Mouse (Mus musculus) A20 (cell line): ENCODE measurements around the gene Hikeshi.

Experiments
- DNase-seq: peaks from one replicate; pipeline ENCODE4 v3.0.0-alpha.2; 2011; ENCODE audit warnings: low read depth, low spot score

Gene Hikeshi

DNA sequence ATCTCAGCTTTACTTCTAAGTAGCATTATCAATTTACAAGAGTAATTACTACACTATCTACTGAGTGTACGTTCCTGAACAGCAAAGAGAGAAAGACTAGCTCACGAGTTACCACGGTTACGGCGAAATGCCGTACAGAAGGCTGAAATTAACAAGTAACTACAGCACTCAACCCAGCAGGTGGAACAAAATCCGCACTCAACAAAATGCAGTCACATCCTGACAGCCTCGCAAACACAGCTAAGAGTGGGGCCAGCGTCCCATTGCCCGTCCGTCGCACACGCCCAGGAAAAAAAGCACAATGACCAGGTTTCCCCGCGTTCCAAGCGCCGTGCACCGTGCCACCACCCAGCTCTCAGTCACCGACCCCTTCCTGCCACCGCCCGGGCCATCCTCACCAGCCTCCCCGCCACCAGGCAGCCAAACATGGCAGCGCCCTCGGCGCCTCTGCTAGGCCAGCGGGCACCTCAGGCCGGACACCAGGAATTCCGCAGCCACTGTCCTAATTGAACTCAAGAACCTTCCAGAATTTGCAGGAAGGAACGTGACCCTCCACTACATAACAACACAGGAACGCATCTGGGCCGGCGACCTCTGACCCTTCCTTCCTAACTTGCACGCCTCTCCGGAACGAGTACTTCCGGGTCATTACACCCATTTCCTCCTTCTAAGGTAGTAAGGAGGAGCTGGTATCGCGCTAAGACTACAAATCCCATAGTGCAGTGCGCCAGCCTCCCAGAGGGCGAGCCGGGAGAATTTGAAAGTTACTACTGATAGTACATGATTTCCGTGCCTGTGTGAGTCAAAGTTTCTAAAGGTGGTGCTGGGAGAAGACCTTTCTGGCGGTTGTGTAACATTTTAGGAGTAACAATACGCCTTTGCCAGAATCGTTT, at the start of gene Hikeshi:
Gene Hikeshi (minus strand): TSS at position 634 of the 893 bp plus-strand sequence.
- DNase-seq, result peak; percentile 99

DNA sequence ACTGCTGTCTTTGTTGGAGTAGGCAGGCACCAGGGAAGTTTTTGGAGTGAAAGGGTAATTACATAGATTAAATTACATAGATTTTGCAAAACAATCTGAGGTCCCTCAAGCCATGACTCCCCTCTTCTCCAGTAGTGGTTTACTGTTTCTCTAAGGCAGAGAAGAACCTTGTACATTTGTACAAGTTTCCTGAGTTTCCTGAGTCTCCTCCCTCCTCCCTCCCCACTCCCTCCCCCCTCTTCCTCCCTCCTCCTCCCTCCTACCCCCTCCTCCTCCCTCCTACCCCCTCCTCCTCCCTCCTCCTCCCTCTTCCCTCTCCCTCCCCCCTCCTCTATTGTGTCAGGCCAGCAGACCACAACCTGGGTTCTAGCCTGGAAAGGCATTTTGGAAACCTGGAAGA, 43.4 kb upstream of the Hikeshi start:
- DNase-seq, result no peak

DNA sequence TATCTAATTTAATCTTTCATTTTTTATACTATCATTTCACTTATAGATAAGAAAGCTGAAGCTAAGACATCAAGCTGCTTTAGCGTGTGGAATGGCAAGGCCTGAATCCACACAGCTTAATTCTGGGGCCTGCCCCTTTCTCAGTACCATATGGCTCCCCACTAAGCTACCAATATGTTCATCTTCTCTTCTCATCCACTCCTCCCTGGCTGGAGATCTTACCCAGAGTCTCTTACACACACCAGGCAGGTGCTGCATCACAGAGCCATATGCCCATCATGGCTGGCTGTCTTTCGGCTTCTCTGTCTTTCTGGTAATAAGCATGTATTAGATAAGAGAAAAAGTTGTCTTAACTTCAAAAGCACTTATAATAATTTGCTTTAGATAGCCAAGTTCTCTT, 42.4 kb upstream of the Hikeshi start:
- DNase-seq, result no peak

DNA sequence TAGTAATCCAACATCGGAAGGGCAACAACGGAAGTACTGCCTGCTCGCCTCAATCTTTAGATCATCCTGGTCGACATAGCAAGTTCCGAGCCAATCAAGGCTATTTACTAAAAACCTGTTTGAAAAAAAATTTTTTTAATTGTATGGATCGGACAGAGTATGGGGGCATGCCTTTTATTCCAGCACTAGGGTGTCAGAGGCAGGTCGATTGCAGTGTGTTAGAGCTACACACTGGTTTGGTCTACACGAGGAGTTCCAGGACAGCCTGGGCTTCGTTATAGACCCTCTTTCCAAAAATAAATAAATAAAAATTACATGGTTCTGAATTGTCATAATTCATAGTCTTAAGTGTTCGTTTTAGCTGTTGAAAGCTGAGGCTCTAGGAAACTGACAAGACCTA, 40.6 kb upstream of the Hikeshi start:
- no peak for DNase-seq

DNA sequence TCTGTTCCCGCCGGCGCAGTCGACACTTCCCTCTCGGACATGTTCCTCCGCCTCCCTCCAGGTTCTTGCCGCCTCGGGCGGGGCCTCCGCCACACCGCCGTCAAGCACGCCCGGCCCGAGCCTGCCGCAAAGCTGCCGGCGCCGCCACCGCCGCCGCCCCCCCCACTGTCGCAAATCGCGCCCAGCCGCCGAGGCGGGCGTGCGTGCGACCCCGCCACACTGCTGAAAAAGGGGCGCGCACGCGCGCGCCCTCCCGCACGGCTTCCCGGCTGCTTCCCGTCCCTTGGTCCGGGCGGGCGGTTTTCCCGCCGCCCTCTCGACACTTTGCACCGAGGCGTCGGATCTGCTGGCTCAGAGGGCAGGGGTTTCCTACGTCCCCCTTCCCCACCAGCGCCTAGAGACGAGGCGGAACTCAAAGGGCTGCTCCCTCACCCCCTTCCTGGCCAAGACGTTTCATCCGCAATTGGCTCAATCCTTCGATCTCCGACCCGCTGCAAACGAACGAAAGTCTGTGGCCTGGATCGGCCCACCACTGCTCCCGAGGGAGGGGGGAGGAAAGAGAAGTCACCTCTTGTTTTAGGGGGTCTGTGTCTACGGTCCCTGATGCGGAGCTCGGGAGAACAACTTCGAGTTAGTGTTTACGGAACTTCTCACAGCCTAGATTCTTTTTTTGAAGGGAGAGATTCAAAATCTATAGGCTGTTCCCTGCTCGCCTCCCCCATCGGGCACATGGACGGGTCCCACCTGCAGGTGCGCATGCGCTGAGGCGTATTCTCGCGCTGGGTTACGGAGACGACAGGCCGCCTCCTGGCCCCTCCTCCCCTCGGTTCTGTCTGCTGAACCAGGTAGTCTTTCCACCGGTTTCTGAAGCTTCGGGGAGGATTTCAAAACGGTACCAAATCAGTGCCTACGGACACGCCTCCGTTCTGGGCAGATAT, 39.8 kb upstream of the Hikeshi start, which contains the start of gene Eed:
Gene Eed (minus strand): TSS at position 499 of the 938 bp plus-strand sequence.
- peak; percentile 98 for DNase-seq

- no peak for DNase-seq
These were observed 39.1 kb upstream of the Hikeshi start for GRCm38 (mm10) chr7:89980133-89980484.

DNA sequence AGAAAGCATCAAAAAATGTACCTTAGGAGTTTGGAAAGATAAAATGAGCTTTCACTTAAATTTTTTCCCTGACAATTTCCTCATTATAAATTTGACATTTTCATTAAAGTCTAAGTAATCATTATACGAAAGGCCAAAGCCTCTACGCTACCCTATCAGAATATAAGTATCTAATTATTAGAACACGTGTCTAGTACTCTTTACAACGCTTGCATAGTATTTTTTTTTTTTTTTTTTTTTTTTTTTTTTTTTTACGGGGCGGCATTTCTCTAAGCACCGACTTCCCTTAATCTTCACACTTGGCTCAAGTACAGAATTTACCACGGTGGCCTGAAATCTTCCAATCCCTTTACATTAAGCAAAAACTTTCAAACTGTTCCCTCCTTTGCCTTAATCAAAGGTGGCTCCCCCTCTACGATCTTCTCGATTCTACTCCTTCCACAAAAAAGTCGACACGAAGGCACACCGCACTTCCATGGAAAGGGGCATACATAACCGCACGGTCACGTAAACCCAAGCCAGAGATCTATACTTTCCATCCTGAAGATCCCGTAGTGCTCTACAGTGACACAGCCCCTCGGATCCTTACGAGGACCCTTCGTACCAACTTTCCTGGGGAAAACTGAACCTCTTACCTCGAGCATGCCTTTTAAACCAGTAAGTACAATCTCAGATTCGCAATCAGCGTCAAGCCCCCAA, 38.6 kb upstream of the Hikeshi start:
- no peak for DNase-seq

- no peak for DNase-seq
These were observed 35.8 kb upstream of the Hikeshi start for GRCm38 (mm10) chr7:89976796-89977195.

DNA sequence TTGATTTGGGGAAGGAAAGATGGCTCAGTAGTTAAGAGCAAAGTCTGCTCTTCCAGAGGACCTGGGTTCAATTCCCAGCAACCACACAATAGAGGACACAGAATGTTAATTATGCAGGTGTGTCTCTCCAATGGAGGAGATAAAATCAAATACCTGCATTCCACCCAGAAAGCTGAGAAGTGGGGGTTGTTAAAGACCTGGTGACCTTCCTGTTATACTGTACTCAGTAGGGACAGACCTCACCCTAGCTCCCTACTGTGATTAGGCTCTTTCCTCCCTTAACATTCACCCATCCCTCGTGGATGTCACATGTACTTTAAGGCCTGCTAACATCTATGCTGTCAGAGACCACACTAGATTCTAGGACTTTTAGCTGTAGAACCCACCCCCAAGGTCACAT, 34.6 kb upstream of the Hikeshi start:
- DNase-seq, result no peak

GRCm38 (mm10) chr7:89967235-89967634, 26.2 kb upstream of the Hikeshi start:
- no peak for DNase-seq

DNA sequence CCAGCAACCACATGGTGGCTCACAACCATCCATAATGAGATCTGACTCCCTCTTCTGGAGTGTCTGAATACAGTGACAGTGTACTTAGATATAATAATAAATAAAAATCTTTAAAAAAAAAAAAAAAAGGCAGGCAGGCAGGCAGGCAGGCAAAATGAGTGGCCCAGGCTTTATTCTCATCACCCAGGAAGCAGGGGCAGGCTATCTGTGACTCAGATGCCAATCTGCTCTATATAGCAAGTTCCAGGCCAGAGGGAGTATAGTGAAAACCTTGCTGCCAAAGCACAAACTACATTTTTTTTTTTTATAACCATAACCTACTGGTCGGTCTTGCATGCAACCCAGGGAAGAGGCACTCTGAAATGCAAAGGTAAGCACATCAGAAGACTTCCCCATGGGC, 25.8 kb upstream of the Hikeshi start:
- no peak for DNase-seq

DNA sequence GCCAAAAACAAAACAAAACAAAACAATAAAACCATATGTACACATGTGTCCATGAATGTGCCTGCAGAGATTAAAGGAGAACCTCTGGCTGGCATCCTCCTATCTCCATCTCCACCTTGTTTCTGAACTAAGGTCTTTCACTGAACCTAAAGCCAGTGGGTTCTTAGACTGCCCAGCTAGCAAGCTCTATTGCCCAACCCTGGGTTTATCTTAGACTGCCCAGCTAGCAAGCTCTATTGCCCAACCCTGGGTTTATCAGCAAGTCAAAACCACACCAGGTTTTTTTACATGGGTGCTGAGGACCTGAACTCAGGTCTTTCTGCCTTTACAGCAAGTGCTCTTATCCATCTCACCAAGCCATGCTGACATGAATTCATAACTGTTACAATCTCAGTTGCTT, 22.1 kb upstream of the Hikeshi start:
- no peak for DNase-seq

GRCm38 (mm10) chr7:89957300-89957699, 16.3 kb upstream of the Hikeshi start:
- DNase-seq, result no peak

DNA sequence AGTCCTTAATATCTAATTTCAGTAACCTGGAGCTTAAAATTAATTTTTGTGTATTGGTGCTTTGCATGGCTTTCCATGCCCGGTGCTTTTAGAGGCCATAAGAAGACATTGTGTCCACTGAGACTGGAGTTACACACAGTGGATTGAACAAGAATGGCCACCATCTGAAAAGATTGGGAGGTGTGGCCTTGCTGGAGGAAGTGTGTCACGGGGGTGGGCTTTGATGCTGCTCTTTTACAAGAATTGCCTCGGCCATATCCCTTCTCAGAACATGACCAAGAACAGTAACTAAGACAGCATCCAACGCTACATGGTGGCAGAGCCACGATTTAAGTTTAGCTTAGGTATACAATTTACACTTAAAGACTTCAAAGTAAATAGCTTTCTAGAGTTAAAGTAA, 13.3 kb upstream of the Hikeshi start:
- DNase-seq, result no peak

DNA sequence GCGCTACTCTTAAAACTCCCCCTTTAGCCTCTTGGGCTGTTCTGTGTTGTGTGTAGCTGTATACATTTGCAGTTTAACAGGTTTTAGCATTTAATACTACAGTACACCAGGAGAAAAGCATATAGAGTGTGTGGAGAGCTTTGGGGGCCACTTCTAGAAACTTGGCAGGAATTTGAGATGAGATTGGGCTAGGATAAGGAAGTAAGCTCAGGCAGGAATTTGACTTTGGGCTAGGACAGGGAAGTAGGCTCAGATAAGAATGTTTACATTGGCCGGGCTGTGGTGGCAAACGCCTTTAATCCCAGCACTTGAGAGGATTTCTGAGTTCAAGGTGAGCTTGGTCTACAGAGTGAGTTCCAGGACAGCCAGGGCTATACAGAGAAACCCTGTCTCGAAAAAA, 8.4 kb upstream of the Hikeshi start:
- no peak for DNase-seq

DNA sequence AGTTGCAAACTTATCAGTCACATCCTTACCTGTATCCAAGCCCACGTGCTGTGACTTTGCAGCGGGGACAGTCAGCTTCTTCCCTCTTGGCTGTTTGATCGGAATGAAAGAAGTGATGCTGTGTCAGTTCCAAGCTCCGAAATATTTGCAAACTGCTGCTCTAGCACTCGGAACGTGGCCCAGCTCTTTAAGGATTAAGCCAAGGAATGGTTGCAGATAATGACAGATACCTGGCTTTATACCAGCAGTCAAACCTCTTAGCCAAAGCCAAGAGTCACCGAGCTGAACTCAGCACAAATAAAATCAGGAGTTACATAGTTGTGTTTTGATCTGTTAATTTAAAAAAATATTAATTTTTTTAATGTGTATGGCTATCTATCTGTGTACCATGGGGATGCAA, 7.0 kb upstream of the Hikeshi start:
- DNase-seq, result no peak

DNA sequence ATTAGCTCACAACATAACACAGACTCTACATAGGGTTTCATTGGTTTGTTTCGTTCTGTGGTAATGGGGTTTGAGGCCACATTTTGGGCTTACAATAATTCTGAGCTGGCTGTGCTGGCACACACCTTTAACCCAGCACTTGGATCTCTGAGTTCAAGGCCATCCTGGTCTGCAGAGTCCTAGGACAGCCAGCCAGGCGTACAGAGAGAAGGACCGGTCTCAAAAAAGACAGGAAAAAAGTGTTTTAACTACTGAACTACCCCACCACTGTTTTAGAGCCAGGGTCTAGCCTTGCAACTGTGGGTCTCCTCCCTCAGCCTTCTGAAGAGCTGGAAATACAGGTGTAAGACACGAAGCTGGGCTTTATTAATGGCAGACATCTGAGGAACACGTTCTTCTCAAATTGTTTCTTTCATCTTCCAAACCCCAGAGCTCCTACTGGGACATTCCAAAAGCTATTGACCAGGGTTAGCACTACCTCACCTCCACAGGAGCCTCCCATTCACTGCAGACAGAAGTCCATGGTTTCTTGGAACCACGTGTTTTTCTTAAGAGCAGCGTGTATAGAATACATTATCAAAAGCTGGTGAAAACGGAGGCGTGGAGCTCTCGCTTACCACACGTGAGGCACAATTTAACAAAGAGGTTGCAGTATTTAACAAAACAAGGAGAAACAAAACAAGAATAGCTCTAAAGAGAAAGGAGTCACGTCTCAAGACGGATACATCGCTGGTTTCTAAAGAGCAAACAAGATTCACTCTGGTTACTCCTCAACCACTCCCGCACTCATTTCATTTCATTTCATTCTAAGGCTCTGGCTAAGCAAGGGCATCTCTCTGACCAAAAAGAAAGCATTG, 1.3 kb downstream of the Hikeshi start:
- peak; percentile 22 for DNase-seq

DNA sequence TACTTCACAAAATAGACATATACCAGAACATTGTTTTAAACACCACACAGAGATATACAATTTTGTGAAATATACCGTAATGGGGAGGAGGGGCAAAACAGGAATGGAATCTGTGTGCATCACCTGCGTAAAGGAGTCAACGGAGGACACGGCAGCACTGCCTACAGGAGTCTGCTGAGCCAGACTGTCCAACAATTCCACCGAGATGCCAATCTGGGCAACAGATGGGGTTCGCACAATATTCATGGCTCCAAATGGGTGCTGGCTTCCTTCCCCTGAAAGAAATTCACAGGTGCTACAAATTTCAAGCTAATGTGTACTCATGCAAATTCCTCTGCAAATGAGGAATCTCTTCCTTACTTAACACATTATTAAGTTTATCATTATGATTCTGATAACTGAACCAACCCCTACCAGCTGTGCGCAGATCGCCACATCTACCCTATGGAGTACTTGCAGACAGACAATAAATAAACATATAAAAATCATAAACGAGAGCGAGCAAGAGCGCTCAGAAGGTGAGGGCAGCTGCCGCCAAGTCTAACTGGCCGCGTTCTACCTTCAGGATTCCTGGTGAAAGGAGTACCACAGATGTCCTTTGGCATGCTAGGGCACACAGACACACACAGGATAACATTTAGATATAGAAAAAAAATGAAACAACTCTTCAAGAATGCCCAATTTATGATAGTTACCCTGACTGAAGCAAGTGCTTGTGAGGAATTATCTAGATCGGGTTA, 17.4 kb downstream of the Hikeshi start:
- no peak for DNase-seq

DNA sequence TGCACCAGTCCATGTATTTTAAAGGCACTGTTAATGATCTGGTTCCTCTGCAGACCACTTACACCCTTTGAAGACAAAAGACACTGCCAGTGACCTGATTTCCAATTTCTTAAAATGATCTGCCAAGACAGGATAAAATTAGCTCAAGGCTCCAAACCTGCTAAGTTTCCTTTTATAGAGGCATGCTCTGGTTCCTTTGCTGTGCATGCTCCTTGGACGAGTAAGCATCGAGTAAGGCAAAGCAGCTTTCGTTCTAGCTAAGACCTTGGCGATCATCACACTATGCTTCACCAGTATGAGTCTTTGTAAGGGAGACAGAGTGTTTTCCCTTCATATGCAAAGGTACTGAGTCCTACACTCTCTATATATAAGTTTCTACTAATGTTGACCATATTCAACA, 23.2 kb downstream of the Hikeshi start:
- no peak for DNase-seq

DNA sequence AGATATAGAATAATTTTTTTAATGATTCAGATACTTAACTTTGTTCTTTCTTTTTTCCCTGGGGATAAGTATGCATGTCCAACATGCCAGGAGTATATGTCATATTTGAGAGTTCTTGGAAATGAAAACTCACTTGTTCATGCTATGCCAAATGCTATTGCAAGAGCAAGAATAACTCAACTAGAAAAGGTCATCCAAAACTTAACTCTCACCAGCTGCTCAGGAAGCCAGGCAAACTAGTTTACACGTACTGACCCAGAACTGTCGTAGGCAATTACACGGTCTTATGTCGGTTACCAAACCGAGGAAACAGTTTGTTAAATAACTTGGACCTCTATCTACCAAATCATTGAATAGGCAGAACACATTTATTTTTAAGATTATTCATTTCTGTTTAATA, 24.3 kb downstream of the Hikeshi start:
- DNase-seq, result no peak
